Mouse (Mus musculus): ENCODE measurements around the gene Rgs6.

Gene Rgs6

GRCm38 (mm10) chr12:82985300-82985699 lies 397.2 kb downstream of the Rgs6 start:
- DNase-seq: no peak

- no peak for DNase-seq
These were observed 399.6 kb downstream of the Rgs6 start for GRCm38 (mm10) chr12:82987661-82988060.

GRCm38 (mm10) chr12:82993905-82994304 lies 405.8 kb downstream of the Rgs6 start:
- no peak for DNase-seq

GRCm38 (mm10) chr12:82996775-82997174 lies 408.7 kb downstream of the Rgs6 start:
- no peak for DNase-seq

GRCm38 (mm10) chr12:82998682-82999332 lies 410.7 kb downstream of the Rgs6 start:
- no peak for DNase-seq

GRCm38 (mm10) chr12:82999333-83000032 lies 411.4 kb downstream of the Rgs6 start:
- DNase-seq: no peak

- no peak for DNase-seq
These were observed 412.0 kb downstream of the Rgs6 start for GRCm38 (mm10) chr12:83000033-83000570.

GRCm38 (mm10) chr12:83000957-83001356 lies 412.9 kb downstream of the Rgs6 start:
- no peak for DNase-seq

- DNase-seq: no peak
These were observed 416.1 kb downstream of the Rgs6 start for GRCm38 (mm10) chr12:83004014-83004682.

GRCm38 (mm10) chr12:83011056-83011565 lies 423.0 kb downstream of the Rgs6 start:
- no peak for DNase-seq

GRCm38 (mm10) chr12:83013918-83014691 lies 426.0 kb downstream of the Rgs6 start:
- no peak for DNase-seq

- no peak for DNase-seq
These were observed 426.8 kb downstream of the Rgs6 start for GRCm38 (mm10) chr12:83014848-83015247.

- no peak for DNase-seq
These were observed 427.3 kb downstream of the Rgs6 start for GRCm38 (mm10) chr12:83015366-83015765.

- DNase-seq: no peak
These were observed 428.4 kb downstream of the Rgs6 start for GRCm38 (mm10) chr12:83016486-83016885.

GRCm38 (mm10) chr12:83018005-83018404 lies 429.9 kb downstream of the Rgs6 start:
- peak; percentile 55 to 86 for DNase-seq

GRCm38 (mm10) chr12:83026985-83027384 lies 438.9 kb downstream of the Rgs6 start:
- no peak for DNase-seq

GRCm38 (mm10) chr12:83033171-83033835 lies 445.2 kb downstream of the Rgs6 start:
- DNase-seq: no peak

GRCm38 (mm10) chr12:83034859-83035569 lies 446.9 kb downstream of the Rgs6 start:
- no peak for DNase-seq

GRCm38 (mm10) chr12:83037798-83038560 lies 449.9 kb downstream of the Rgs6 start:
- no peak for DNase-seq

GRCm38 (mm10) chr12:83038779-83039178 lies 450.7 kb downstream of the Rgs6 start:
- DNase-seq: peak; percentile 10 to 46

GRCm38 (mm10) chr12:83039859-83040258 lies 451.8 kb downstream of the Rgs6 start:
- DNase-seq: no peak

Measured in kidney, postnatal 25 days (tissue).